Mouse (Mus musculus): ENCODE results near the gene Lcn2. TPM values are rescaled to one million over a fixed set of nuclear protein-coding genes. Genes with fewer than 3 reads are reported as not detected.

Gene Lcn2
- polyA plus RNA-seq, 1 experiment from 2014 or later = 50.3 TPM

DNA sequence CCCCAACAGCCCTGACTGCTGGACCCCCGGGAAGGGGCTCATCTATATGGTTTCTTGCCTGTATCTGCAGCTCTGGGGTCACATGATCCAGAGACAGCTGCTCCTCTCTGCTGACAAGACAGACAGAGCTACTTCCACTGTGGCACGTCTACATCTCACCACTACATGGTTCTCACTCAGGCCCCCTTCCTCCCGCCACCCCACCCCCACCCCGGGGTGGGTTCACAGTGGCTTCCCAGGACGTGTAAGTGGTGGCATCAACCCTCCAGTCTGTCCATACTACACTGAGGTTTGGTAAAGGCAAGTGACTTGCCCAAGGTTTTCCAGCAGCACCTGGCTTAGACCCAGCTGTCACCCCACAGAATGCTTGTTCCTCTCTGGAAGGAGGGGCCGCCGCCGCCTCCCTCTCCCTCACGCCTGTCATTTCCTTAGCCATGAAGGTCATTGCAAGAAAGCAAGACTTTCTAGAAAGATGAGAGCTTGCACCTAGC, 36.5 kb downstream of the Lcn2 start:
- no peak for TF ChIP-seq CTCF (IDR thresholded peaks at IDR 0.05; ENCODE audit: low read depth)
- no peak for DNase-seq (ENCODE audit: low spot score)
- Histone ChIP-seq H3K36me3 (ENCODE audit: insufficient read depth, low read length) (no peaks in the 10 kb centered on the region), H3K27me3 (ENCODE audit: insufficient read depth, low read length) (no peaks in the 10 kb centered on the region), H3K4me2 (ENCODE audit: low read length) (no peak overlapping the region; the same call in 1 of the 2 replicates), H3K9me3 (replicated peaks; ENCODE audit: low read length) (no peaks in the 10 kb centered on the region), H3K4me3 (replicated peaks; ENCODE audit: low read depth, low read length) (no peak overlapping the region), H3K9ac (ENCODE audit: low read depth, low read length) (no peak overlapping the region), H3K4me1 (replicated peaks; ENCODE audit: insufficient read depth, low read length) (no peaks in the 10 kb centered on the region; the same call in 1 of the 2 replicates), H3K27ac (no peak overlapping the region)
- ATAC-seq (replicated peaks; ENCODE audit: low FRiP score, low read depth) = no peak
- WGBS = 61% methylated on average over 9 of the region's 9 CpGs

DNA sequence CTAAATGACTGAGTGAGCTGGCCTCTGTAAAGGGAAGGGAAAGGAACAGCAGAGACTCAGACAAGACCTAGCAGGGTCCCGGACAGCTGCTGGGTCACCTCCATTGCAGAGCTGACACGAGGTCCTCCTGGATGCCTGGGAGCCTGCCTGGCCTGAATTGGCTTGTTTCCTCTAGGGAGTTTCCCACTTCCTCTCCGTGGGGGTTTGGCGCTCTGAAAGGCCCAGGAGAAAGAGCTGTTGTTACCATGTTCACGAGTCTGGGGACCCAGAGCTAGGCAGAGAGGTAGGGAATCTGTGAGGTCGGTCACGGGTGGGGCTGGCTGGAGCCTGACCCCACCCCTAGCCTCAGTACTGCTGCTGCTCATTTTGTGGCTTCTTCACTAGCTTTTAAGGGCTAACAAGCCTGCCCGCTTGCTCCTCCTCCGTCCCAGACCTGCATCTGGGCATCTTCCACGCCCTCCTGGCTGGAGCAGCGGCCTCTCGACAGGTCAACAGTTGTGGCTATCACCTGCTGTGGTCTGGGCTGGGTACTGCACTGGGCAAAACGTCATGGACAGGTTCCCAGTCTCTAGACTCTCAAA, 37.5 kb downstream of the Lcn2 start:
- 51% methylated on average over 13 of the region's 13 CpGs for WGBS
- Histone ChIP-seq H3K4me3 (replicated peaks; ENCODE audit: low read depth, low read length) (no peak overlapping the region), H3K36me3 (ENCODE audit: insufficient read depth, low read length) (no peaks in the 10 kb centered on the region), H3K9me3 (replicated peaks; ENCODE audit: low read length) (no peaks in the 10 kb centered on the region), H3K4me2 (ENCODE audit: low read length) (no peak overlapping the region), H3K9ac (ENCODE audit: low read depth, low read length) (no peak overlapping the region), H3K4me1 (replicated peaks; ENCODE audit: insufficient read depth, low read length) (no peaks in the 10 kb centered on the region; the same call in 1 of the 2 replicates), H3K27ac (no peak overlapping the region), H3K27me3 (ENCODE audit: insufficient read depth, low read length) (no peaks in the 10 kb centered on the region)
- no peak for TF ChIP-seq CTCF (IDR thresholded peaks at IDR 0.05; ENCODE audit: low read depth)
- DNase-seq (ENCODE audit: low spot score) = no peak
- no peak for ATAC-seq (replicated peaks; ENCODE audit: low FRiP score, low read depth)

DNA sequence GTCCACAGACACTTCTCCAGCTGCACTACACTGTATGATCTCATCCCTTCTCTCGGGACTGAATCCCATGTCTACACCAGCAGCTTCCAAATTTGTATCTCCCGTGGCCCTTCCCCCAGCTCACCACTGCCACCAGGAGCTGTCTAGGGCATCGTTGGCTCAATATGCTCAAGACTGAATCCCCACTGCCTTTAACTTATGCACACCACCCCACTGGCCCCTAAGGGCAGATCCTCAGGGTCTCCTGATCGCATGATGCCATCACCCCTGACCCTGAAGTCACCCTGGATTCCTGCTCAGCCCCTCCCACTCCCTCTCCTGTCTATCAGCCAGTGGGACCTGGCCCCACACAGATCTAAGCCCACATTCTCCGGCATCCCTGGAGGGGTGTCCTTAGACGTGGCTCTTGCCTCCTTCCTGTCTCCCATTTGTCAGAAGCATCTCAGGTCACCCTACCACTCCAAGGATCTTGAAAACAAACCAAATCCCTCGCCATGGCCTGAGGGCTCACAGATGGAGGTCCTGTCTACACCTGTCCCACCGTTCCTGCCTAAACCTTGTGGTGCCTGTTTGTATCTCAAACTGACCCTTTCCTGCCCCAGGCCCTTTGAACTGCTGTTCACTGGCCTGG, 38.3 kb downstream of the Lcn2 start:
- no peak overlapping the region for H3K9ac ChIP-seq (ENCODE audit: low read depth, low read length)
- no peak for ATAC-seq (replicated peaks; ENCODE audit: low FRiP score, low read depth)
- no peak for DNase-seq (ENCODE audit: low spot score)
- H3K4me3 ChIP-seq (replicated peaks; ENCODE audit: low read depth, low read length) = no peak overlapping the region
- H3K27me3 ChIP-seq (ENCODE audit: insufficient read depth, low read length) = no peaks in the 10 kb centered on the region
- no peak overlapping the region for H3K27ac ChIP-seq
- no peaks in the 10 kb centered on the region; the same call in 1 of the 2 replicates for H3K4me1 ChIP-seq (replicated peaks; ENCODE audit: insufficient read depth, low read length)
- no peak for TF ChIP-seq CTCF (IDR thresholded peaks at IDR 0.05; ENCODE audit: low read depth)
- no peaks in the 10 kb centered on the region for H3K36me3 ChIP-seq (ENCODE audit: insufficient read depth, low read length)
- no peak overlapping the region for H3K4me2 ChIP-seq (ENCODE audit: low read length)
- 52% methylated on average over 8 of the region's 8 CpGs for WGBS
- H3K9me3 ChIP-seq (replicated peaks; ENCODE audit: low read length) = no peaks in the 10 kb centered on the region

DNA sequence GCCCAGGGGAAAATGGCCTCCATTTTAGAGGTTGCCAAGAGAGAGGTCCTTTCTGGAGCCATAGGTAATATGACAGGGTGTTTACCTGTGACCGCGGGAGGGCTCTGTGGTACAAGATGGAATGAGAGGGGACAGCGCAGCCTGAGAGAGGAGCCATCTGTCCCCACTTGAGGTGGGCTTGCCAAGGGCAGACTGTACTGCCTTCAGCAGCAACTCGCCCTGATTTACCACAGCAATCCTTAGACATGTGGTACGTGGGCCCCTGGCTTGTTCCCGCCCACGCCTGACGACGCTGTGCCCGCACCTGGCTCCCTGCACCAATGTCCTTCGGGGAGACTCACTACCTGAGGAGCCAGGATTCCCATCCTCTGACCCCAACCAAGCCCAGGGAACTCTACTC, 39.7 kb downstream of the Lcn2 start:
- H3K9me3 ChIP-seq (replicated peaks; ENCODE audit: low read length) = no peaks in the 10 kb centered on the region
- DNase-seq (ENCODE audit: low spot score) (no peak), ATAC-seq (replicated peaks; ENCODE audit: low FRiP score, low read depth) (no peak)
- 76% methylated on average over 11 of the region's 11 CpGs for WGBS
- no peaks in the 10 kb centered on the region; the same call in 1 of the 2 replicates for H3K4me1 ChIP-seq (replicated peaks; ENCODE audit: insufficient read depth, low read length)
- no peak overlapping the region for H3K4me2 ChIP-seq (ENCODE audit: low read length)
- no peak for TF ChIP-seq CTCF (IDR thresholded peaks at IDR 0.05; ENCODE audit: low read depth)
- no peaks in the 10 kb centered on the region for H3K27me3 ChIP-seq (ENCODE audit: insufficient read depth, low read length)
- no peak overlapping the region for H3K27ac ChIP-seq
- no peak overlapping the region for H3K4me3 ChIP-seq (replicated peaks; ENCODE audit: low read depth, low read length)
- no peaks in the 10 kb centered on the region for H3K36me3 ChIP-seq (ENCODE audit: insufficient read depth, low read length)
- H3K9ac ChIP-seq (ENCODE audit: low read depth, low read length) = 0 out of 2 replicates have a peak overlapping the region, but pooled peaks have one; percentile 13

DNA sequence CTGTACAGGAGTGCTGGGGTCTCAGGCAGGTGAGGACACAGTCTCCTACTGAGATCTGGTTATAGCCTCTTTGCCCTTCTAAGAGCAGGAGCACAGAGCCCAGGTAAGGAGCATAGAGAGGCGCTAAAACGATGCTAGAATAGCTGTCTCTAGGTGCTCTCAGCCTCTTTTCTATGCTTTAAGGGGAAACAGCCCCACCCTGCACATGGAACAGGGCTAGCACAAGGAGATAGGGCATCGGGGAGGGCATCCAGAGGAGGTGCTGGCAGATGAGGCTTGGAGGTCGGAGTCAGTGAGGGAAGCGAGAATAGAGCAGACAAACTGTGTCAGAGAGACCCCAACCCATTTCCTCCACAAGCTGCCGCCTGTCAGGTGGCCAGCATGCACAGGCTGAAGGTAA, 41.0 kb downstream of the Lcn2 start:
- TF ChIP-seq CTCF (IDR thresholded peaks at IDR 0.05; ENCODE audit: low read depth) = no peak
- no peaks in the 10 kb centered on the region for H3K36me3 ChIP-seq (ENCODE audit: insufficient read depth, low read length)
- ATAC-seq (replicated peaks; ENCODE audit: low FRiP score, low read depth) = no peak
- no peak overlapping the region for H3K27ac ChIP-seq
- H3K4me2 ChIP-seq (ENCODE audit: low read length) = no peak overlapping the region
- DNase-seq (ENCODE audit: low spot score) = no peak
- no peak overlapping the region for H3K4me3 ChIP-seq (replicated peaks; ENCODE audit: low read depth, low read length)
- WGBS = 77% methylated on average over 6 of the region's 6 CpGs
- no peaks in the 10 kb centered on the region; the same call in 1 of the 2 replicates for H3K4me1 ChIP-seq (replicated peaks; ENCODE audit: insufficient read depth, low read length)
- no peaks in the 10 kb centered on the region for H3K27me3 ChIP-seq (ENCODE audit: insufficient read depth, low read length)
- no peak overlapping the region for H3K9ac ChIP-seq (ENCODE audit: low read depth, low read length)
- no peaks in the 10 kb centered on the region for H3K9me3 ChIP-seq (replicated peaks; ENCODE audit: low read length)

DNA sequence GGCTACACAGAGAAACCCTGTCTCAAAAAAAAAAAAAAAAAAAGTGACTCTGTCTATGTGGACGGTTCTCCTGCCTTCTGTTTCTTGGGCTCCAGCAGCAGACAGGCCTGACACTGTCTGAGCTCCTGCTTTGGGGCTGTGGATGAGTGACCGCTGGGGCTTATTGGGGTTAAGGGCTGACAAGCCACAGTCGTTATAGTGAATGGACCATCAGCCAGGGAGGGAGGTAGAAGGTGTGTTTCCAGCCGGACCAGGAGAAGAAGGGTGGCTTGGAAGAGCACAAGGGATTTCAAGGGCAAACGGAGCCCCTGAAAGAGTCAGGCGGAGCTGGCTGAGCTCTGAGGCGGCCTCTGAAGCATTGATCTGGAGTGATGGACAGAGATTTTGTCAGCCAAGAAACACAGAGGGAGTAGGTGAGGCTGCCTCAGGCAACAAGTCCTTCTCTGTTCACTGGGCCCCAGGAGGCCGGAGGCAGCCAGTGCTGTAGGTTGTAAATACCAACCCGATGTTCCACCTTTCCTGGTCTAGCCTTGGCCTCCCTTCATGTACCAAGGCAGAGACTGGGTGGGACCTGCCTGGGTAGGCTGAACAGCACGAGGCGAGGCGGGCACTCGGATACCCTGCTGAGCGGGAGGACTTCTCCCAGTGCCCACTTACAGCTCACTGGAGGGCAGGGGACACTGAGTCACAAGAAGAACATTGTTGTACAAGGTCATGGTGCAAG, 43.3 kb downstream of the Lcn2 start:
- Histone ChIP-seq H3K4me3 (replicated peaks; ENCODE audit: low read depth, low read length) (no peak overlapping the region), H3K4me2 (ENCODE audit: low read length) (no peak overlapping the region), H3K27me3 (ENCODE audit: insufficient read depth, low read length) (no peaks in the 10 kb centered on the region), H3K9ac (ENCODE audit: low read depth, low read length) (no peak overlapping the region), H3K36me3 (ENCODE audit: insufficient read depth, low read length) (no peaks in the 10 kb centered on the region), H3K4me1 (replicated peaks; ENCODE audit: insufficient read depth, low read length) (no peaks in the 10 kb centered on the region), H3K27ac (no peak overlapping the region), H3K9me3 (replicated peaks; ENCODE audit: low read length) (no peaks in the 10 kb centered on the region)
- DNase-seq (ENCODE audit: low spot score) (no peak), ATAC-seq (replicated peaks; ENCODE audit: low FRiP score, low read depth) (no peak)
- WGBS = 71% methylated on average over 14 of the region's 14 CpGs
- no peak for TF ChIP-seq CTCF (IDR thresholded peaks at IDR 0.05; ENCODE audit: low read depth)
